Mouse (Mus musculus) brain, embryonic 14.5 days (tissue): ENCODE results near the gene Sbno2.

Experiments
- CTCF ChIP-seq: fragments of 200-500 bp; IDR thresholded peaks from 2 replicates; pipeline ENCODE4 v1.5.1; 2012; ENCODE audit warnings: inconsistent platforms, mild to moderate bottlenecking, moderate library complexity, borderline replicate concordance; ENCODE audit not compliant: insufficient read depth, insufficient read length; ENCODE audit errors: extremely low read depth
- POLR2A ChIP-seq: fragments of 200-500 bp; IDR thresholded peaks from 2 replicates; pipeline ENCODE4 v1.6.1; 2012; ENCODE audit warnings: mild to moderate bottlenecking, inconsistent platforms, borderline replicate concordance; ENCODE audit not compliant: poor library complexity, insufficient read depth, insufficient read length, severe bottlenecking; ENCODE audit errors: extremely low read depth

GRCm38 (mm10) chr10:80070837-80071515 is 34.4 kb downstream of the Sbno2 start:
- TF ChIP-seq CTCF (no peak), POLR2A (no peak)
